9 mouse cellular contexts compared by ENCODE assay signal in the genomic region with DNA sequence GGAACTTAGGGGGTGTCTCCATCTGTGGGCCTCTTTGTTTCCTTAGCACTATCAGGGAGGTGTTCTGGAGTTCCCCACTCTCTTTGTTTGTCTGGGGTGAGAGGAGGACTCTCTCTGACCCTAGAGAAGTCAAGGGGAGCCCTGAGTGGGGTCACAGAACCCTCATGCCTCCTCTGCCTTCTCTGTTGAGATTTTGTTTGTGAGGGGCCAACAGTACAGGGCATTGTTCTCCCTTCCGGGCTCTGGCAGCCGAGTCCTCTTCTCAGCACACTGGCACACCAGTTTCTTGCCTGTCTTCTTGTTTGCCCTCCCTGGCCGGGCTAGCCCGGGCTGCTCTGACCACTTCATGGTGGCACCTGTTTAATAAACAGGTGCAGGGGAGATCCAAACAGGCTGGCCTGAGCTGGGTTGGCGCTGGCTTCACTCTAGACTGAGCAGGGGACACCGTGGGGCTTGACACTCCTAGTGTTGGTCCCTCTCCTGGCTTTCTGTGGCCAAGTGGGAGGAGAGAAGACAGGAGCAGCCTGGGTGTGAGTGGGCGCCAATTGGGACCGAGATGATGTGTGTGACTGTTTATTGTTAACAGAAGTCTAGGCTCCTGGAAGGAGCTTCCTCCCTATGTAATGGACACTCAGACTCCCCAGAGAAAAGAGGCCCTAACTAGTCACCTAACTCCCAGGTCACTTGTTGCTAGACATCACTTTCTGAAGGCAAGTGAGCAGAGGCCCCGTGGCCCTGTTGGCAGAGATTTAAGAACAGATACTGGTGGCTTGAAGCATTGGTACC. TPM values are rescaled to one million over a fixed set of nuclear protein-coding genes. Genes with fewer than 3 reads are reported as not detected.
DNase-seq lines count a peak whose midpoint lies in the region; ATAC-seq and TF ChIP-seq lines count a peak whose summit lies in the region.
"Had no signal": no experiment of that assay in that cellular context is flagged by ENCODE, and none has a peak within 500 bp of the region (broad histone marks: within the 10 kb centered on the region; RNA-seq: fewer than 3 reads in every experiment).

No protein-coding gene starts in this region.

- H3K4me3 ChIP-seq in forebrain, embryonic 12.5 days (replicated peaks), result no peak overlapping the region
- no peak overlapping the region for H3K4me3 ChIP-seq in forebrain, embryonic 16.5 days (replicated peaks; ENCODE audit: low read length)
- no peak overlapping the region for H3K4me3 ChIP-seq in lung, postnatal 0 days (ENCODE audit: low read depth, low read length)
- H3K4me3 ChIP-seq in hindbrain, embryonic 12.5 days, result no peak overlapping the region
- H3K4me3 ChIP-seq in neural tube, embryonic 13.5 days, result no peak overlapping the region
- H3K4me3 ChIP-seq: limb, embryonic 13.5 days had no signal

- ATAC-seq in forebrain, embryonic 12.5 days (ENCODE audit: low FRiP score), result no peak
- ATAC-seq in forebrain, embryonic 16.5 days, result no peak
- ATAC-seq in lung, postnatal 0 days, result peak; percentile 71
- no peak for ATAC-seq in hindbrain, embryonic 12.5 days (ENCODE audit: low FRiP score)
- peak; percentile 24; the same call in 1 of the 2 replicates for ATAC-seq in neural tube, embryonic 13.5 days (ENCODE audit: low read depth)

- no peak for TF ChIP-seq CTCF in lung, postnatal 0 days (IDR thresholded peaks at IDR 0.05)

- H3K9me3 ChIP-seq in forebrain, embryonic 12.5 days, result no peaks in the 10 kb centered on the region
- H3K9me3 ChIP-seq in forebrain, embryonic 16.5 days (ENCODE audit: control insufficient read depth, low read length), result no peaks in the 10 kb centered on the region
- no peaks in the 10 kb centered on the region for H3K9me3 ChIP-seq in lung, postnatal 0 days (ENCODE audit: low read length)
- no peaks in the 10 kb centered on the region for H3K9me3 ChIP-seq in hindbrain, embryonic 12.5 days (replicated peaks)
- no peaks in the 10 kb centered on the region for H3K9me3 ChIP-seq in neural tube, embryonic 13.5 days
- H3K9me3 ChIP-seq: limb, embryonic 13.5 days had no signal

- H3K9ac ChIP-seq in forebrain, embryonic 12.5 days, result no peak overlapping the region
- H3K9ac ChIP-seq in forebrain, embryonic 16.5 days (replicated peaks; ENCODE audit: low read depth, low read length), result no peak overlapping the region
- no peak overlapping the region; the same call in 1 of the 2 replicates for H3K9ac ChIP-seq in lung, postnatal 0 days (replicated peaks; ENCODE audit: low read depth)
- 0 out of 2 replicates have a peak overlapping the region, but pooled peaks have one; percentile 1 for H3K9ac ChIP-seq in hindbrain, embryonic 12.5 days
- H3K9ac ChIP-seq in neural tube, embryonic 13.5 days, result peak overlapping the region; percentile 41
- H3K9ac ChIP-seq: limb, embryonic 13.5 days had no signal

- TF ChIP-seq EP300 in lung, postnatal 0 days (IDR thresholded peaks at IDR 0.05), result no peak

- WGBS in forebrain, embryonic 12.5 days, result 71% methylated on average over 9 of the region's 9 CpGs
- 58% methylated on average over 9 of the region's 9 CpGs for WGBS in forebrain, embryonic 16.5 days
- 40% methylated on average over 9 of the region's 9 CpGs for WGBS in lung, postnatal 0 days
- WGBS in hindbrain, embryonic 12.5 days, result 64% methylated on average over 9 of the region's 9 CpGs
- 69% methylated on average over 9 of the region's 9 CpGs for WGBS in neural tube, embryonic 13.5 days

- H3K27ac ChIP-seq in forebrain, embryonic 12.5 days, result 0 out of 2 replicates have a peak overlapping the region, but pooled peaks have one; percentile 31
- H3K27ac ChIP-seq in forebrain, embryonic 16.5 days (ENCODE audit: low read length), result no peak overlapping the region
- peak overlapping the region; percentile 79 for H3K27ac ChIP-seq in lung, postnatal 0 days (ENCODE audit: low read length)
- H3K27ac ChIP-seq in hindbrain, embryonic 12.5 days, result 0 out of 2 replicates have a peak overlapping the region, but pooled peaks have one; percentile 24
- peak overlapping the region; percentile 77 for H3K27ac ChIP-seq in neural tube, embryonic 13.5 days (replicated peaks)
- H3K27ac ChIP-seq: limb, embryonic 13.5 days had no signal

- H3K27me3 ChIP-seq in forebrain, embryonic 12.5 days, result no peaks in the 10 kb centered on the region
- no peaks in the 10 kb centered on the region for H3K27me3 ChIP-seq in forebrain, embryonic 16.5 days (replicated peaks; ENCODE audit: control insufficient read depth, insufficient read depth, low read length)
- H3K27me3 ChIP-seq in lung, postnatal 0 days (replicated peaks; ENCODE audit: insufficient read depth, low read length), result no peaks in the 10 kb centered on the region
- H3K27me3 ChIP-seq in hindbrain, embryonic 12.5 days, result no peaks in the 10 kb centered on the region
- no peaks in the 10 kb centered on the region for H3K27me3 ChIP-seq in neural tube, embryonic 13.5 days
- H3K27me3 ChIP-seq: limb, embryonic 13.5 days had no signal

- H3K36me3 ChIP-seq in forebrain, embryonic 12.5 days (replicated peaks), result no peaks in the 10 kb centered on the region
- H3K36me3 ChIP-seq in forebrain, embryonic 16.5 days (ENCODE audit: control insufficient read depth, insufficient read depth), result no peaks in the 10 kb centered on the region
- H3K36me3 ChIP-seq in lung, postnatal 0 days (ENCODE audit: insufficient read depth, low read length), result no peaks in the 10 kb centered on the region
- H3K36me3 ChIP-seq in hindbrain, embryonic 12.5 days, result no peaks in the 10 kb centered on the region
- H3K36me3 ChIP-seq in neural tube, embryonic 13.5 days, result peaks cover 3% of the 10 kb centered on the region; the same call in 1 of the 2 replicates
- H3K36me3 ChIP-seq: limb, embryonic 13.5 days had no signal

- H3K4me2 ChIP-seq in forebrain, embryonic 12.5 days, result no peak overlapping the region
- H3K4me2 ChIP-seq in forebrain, embryonic 16.5 days (ENCODE audit: low read length), result no peak overlapping the region
- H3K4me2 ChIP-seq in lung, postnatal 0 days (replicated peaks; ENCODE audit: low read depth, low read length), result no peak overlapping the region
- H3K4me2 ChIP-seq in hindbrain, embryonic 12.5 days (replicated peaks), result no peak overlapping the region
- H3K4me2 ChIP-seq in neural tube, embryonic 13.5 days, result peak overlapping the region; percentile 13
- H3K4me2 ChIP-seq: limb, embryonic 13.5 days had no signal

- H3K4me1 ChIP-seq in forebrain, embryonic 12.5 days, result peaks cover 15% of the 10 kb centered on the region
- peaks cover 35% of the 10 kb centered on the region for H3K4me1 ChIP-seq in forebrain, embryonic 16.5 days (replicated peaks; ENCODE audit: control insufficient read depth, insufficient read depth, low read length)
- H3K4me1 ChIP-seq in lung, postnatal 0 days (ENCODE audit: insufficient read depth, low read depth, low read length), result peaks cover 19% of the 10 kb centered on the region
- peaks cover 35% of the 10 kb centered on the region for H3K4me1 ChIP-seq in hindbrain, embryonic 12.5 days
- H3K4me1 ChIP-seq in neural tube, embryonic 13.5 days (replicated peaks), result peaks cover 72% of the 10 kb centered on the region

- peak; percentile 36 for DNase-seq in lung, postnatal 0 days (ENCODE audit: low spot score)
- no peak for DNase-seq in lung, postnatal 25 days (ENCODE audit: low spot score)
- DNase-seq in urinary bladder, postnatal 14 days (ENCODE audit: low spot score), result no peak
- no peak for DNase-seq in left cerebral cortex, adult 8-10 months (ENCODE audit: low spot score in 2 of 2)

RNA-seq across cellular contexts. Expression of a gene that starts 6.9 kb away (rescaled TPM):
- 11.4 TPM in 2 replicates for polyA plus RNA-seq in forebrain, embryonic 12.5 days (2016; fragmentation: Nextera tagmentation; extraction: Ambion mirVana)
- 12.5 and 16.4 TPM in 2 replicates for polyA plus RNA-seq in forebrain, embryonic 16.5 days (2015; fragmentation: Nextera tagmentation; extraction: Ambion mirVana)
- polyA plus RNA-seq in lung, postnatal 0 days (2015; fragmentation: Nextera tagmentation; extraction: Ambion mirVana), result 18.2 and 24.0 TPM in 2 replicates
- polyA plus RNA-seq in hindbrain, embryonic 12.5 days (2016; fragmentation: Nextera tagmentation; extraction: Ambion mirVana), result 15.9 and 16.5 TPM in 2 replicates
- 17.5 and 20.4 TPM in 2 replicates for polyA plus RNA-seq in neural tube, embryonic 13.5 days (2015; fragmentation: Nextera tagmentation; extraction: Ambion mirVana)
- 10 to 100 TPM; 45.5 to 58.2 (median 52.2) TPM for total RNA-seq in left cerebral cortex, adult 8-10 months (2022)

RNA-seq across cellular contexts. Expression of a gene that starts 25.0 kb away (rescaled TPM):
- polyA plus RNA-seq in forebrain, embryonic 12.5 days (2016; fragmentation: Nextera tagmentation; extraction: Ambion mirVana), result 3.0 and 3.9 TPM in 2 replicates
- 3.6 and 4.2 TPM in 2 replicates for polyA plus RNA-seq in forebrain, embryonic 16.5 days (2015; fragmentation: Nextera tagmentation; extraction: Ambion mirVana)
- polyA plus RNA-seq in lung, postnatal 0 days (2015; fragmentation: Nextera tagmentation; extraction: Ambion mirVana), result 18.5 and 21.2 TPM in 2 replicates
- polyA plus RNA-seq in hindbrain, embryonic 12.5 days (2016; fragmentation: Nextera tagmentation; extraction: Ambion mirVana), result 5.7 and 5.8 TPM in 2 replicates
- polyA plus RNA-seq in neural tube, embryonic 13.5 days (2015; fragmentation: Nextera tagmentation; extraction: Ambion mirVana), result 4.7 TPM in 2 replicates
- total RNA-seq in left cerebral cortex, adult 8-10 months (2022), result 1 to 10 TPM; 1.6 to 1.9 (median 1.7) TPM

RNA-seq across cellular contexts. Expression of a gene that starts 28.5 kb away (rescaled TPM):
- polyA plus RNA-seq in forebrain, embryonic 12.5 days (2016; fragmentation: Nextera tagmentation; extraction: Ambion mirVana), result 0.22 and 0.34 TPM in 2 replicates
- polyA plus RNA-seq in forebrain, embryonic 16.5 days (2015; fragmentation: Nextera tagmentation; extraction: Ambion mirVana), result 1.2 and 1.3 TPM in 2 replicates
- polyA plus RNA-seq in lung, postnatal 0 days (2015; fragmentation: Nextera tagmentation; extraction: Ambion mirVana), result 12.4 and 15.7 TPM in 2 replicates
- 0.68 and 0.75 TPM in 2 replicates for polyA plus RNA-seq in hindbrain, embryonic 12.5 days (2016; fragmentation: Nextera tagmentation; extraction: Ambion mirVana)
- 0.54 and 1.7 TPM in 2 replicates for polyA plus RNA-seq in neural tube, embryonic 13.5 days (2015; fragmentation: Nextera tagmentation; extraction: Ambion mirVana)
- total RNA-seq in left cerebral cortex, adult 8-10 months (2022), result 1 to 10 TPM; 1.7 to 2.4 (median 2.1) TPM

RNA-seq across cellular contexts. Expression of a gene that starts 49.5 kb away (rescaled TPM):
- 95.5 and 96.1 TPM in 2 replicates for polyA plus RNA-seq in forebrain, embryonic 12.5 days (2016; fragmentation: Nextera tagmentation; extraction: Ambion mirVana)
- 86.1 and 90.2 TPM in 2 replicates for polyA plus RNA-seq in forebrain, embryonic 16.5 days (2015; fragmentation: Nextera tagmentation; extraction: Ambion mirVana)
- polyA plus RNA-seq in lung, postnatal 0 days (2015; fragmentation: Nextera tagmentation; extraction: Ambion mirVana), result 71.1 and 74.4 TPM in 2 replicates
- polyA plus RNA-seq in hindbrain, embryonic 12.5 days (2016; fragmentation: Nextera tagmentation; extraction: Ambion mirVana), result 116 and 125 TPM in 2 replicates
- polyA plus RNA-seq in neural tube, embryonic 13.5 days (2015; fragmentation: Nextera tagmentation; extraction: Ambion mirVana), result 122 and 128 TPM in 2 replicates
- 100 to 1,000 TPM; 300 to 319 (median 307) TPM for total RNA-seq in left cerebral cortex, adult 8-10 months (2022)

RNA-seq across cellular contexts. Expression of a gene that starts 51.8 kb away (rescaled TPM):
- polyA plus RNA-seq in forebrain, embryonic 12.5 days (2016; fragmentation: Nextera tagmentation; extraction: Ambion mirVana), result 87.9 and 92.6 TPM in 2 replicates
- polyA plus RNA-seq in forebrain, embryonic 16.5 days (2015; fragmentation: Nextera tagmentation; extraction: Ambion mirVana), result 54.8 and 58.5 TPM in 2 replicates
- polyA plus RNA-seq in lung, postnatal 0 days (2015; fragmentation: Nextera tagmentation; extraction: Ambion mirVana), result 19.7 and 22.5 TPM in 2 replicates
- 68.9 and 74.2 TPM in 2 replicates for polyA plus RNA-seq in hindbrain, embryonic 12.5 days (2016; fragmentation: Nextera tagmentation; extraction: Ambion mirVana)
- polyA plus RNA-seq in neural tube, embryonic 13.5 days (2015; fragmentation: Nextera tagmentation; extraction: Ambion mirVana), result 47.3 and 51.3 TPM in 2 replicates
- total RNA-seq in left cerebral cortex, adult 8-10 months (2022), result 100 to 1,000 TPM; 138 to 159 (median 149) TPM

Comparison
In these comparisons a context has a peak if more than half of its experiments do, and no peak if none do; other contexts are left out.
1. ATAC-seq: peak in lung, postnatal 0 days (single experiment) and neural tube, embryonic 13.5 days (single experiment); none in forebrain, embryonic 12.5 days (single experiment), forebrain, embryonic 16.5 days (single experiment) and hindbrain, embryonic 12.5 days (single experiment).
2. H3K9ac ChIP-seq: peak in hindbrain, embryonic 12.5 days (single experiment) and neural tube, embryonic 13.5 days (single experiment); none in forebrain, embryonic 12.5 days (single experiment), forebrain, embryonic 16.5 days (single experiment) and lung, postnatal 0 days (single experiment).